21 mouse cellular contexts compared by ENCODE assay signal in genomic region chr5:118586560-118586959, GRCm38 (mm10). TPM values are rescaled to one million over a fixed set of nuclear protein-coding genes. Genes with fewer than 3 reads are reported as not detected.
DNase-seq lines count a peak whose midpoint lies in the region.
"Had no signal": no experiment of that assay in that cellular context is flagged by ENCODE, and none has a peak within 500 bp of the region (broad histone marks: within the 10 kb centered on the region; RNA-seq: fewer than 3 reads in every experiment).

No protein-coding gene starts in this region.

- intact Hi-C loops in heart, postnatal 25 days (cut with DNase I), result no loop called here

- H3K9me3 ChIP-seq in heart, embryonic 10.5 days, result no peaks in the 10 kb centered on the region
- H3K9me3 ChIP-seq: embryonic facial prominence, embryonic 15.5 days; forebrain, embryonic 10.5 days; heart, embryonic 13.5 days had no signal

- H3K4me1 ChIP-seq in heart, embryonic 10.5 days, result peaks cover 63% of the 10 kb centered on the region

- no peaks in the 10 kb centered on the region for H3K36me3 ChIP-seq in heart, embryonic 10.5 days
- H3K36me3 ChIP-seq: embryonic facial prominence, embryonic 15.5 days; forebrain, embryonic 10.5 days; heart, embryonic 13.5 days had no signal

- H3K27me3 ChIP-seq in heart, embryonic 10.5 days (ENCODE audit: insufficient read depth, poor library complexity, severe bottlenecking), result no peaks in the 10 kb centered on the region
- H3K27me3 ChIP-seq: CH12.LX; embryonic facial prominence, embryonic 15.5 days; heart, embryonic 13.5 days; Patski had no signal

- DNase-seq in heart, embryonic 10.5 days (ENCODE audit: low spot score), result no peak
- no peak for DNase-seq in heart, postnatal 25 days (ENCODE audit: low spot score)
- peak; percentile 31 for DNase-seq in kidney, adult 9 months
- no peak for DNase-seq in kidney, postnatal 10 days
- peak; percentile 63 for DNase-seq in ZHBTc4 (ENCODE audit: low read depth, low spot score)
- peak; percentile 69 for DNase-seq in yolk sac, embryonic 10.5 days (ENCODE audit: low spot score)
- DNase-seq: adrenal gland, adult 2 months; adrenal gland, postnatal 25 days; cerebellum, adult 18-20 months; cerebellum, adult 9-11 months; cerebellum, postnatal 36 days; gastrocnemius, adult 2 months; gastrocnemius, postnatal 25 days; heart, postnatal 4 days had no signal

- H3K4me3 ChIP-seq in heart, embryonic 10.5 days, result no peak overlapping the region
- H3K4me3 ChIP-seq: embryonic facial prominence, embryonic 15.5 days; erythroblast, embryonic 14.5 days; forebrain, embryonic 10.5 days; gastrocnemius, adult 2 months; heart, embryonic 13.5 days had no signal

- 30% methylated on average over 6 of the region's 6 CpGs for WGBS in heart, embryonic 10.5 days

- 0 out of 2 replicates have a peak overlapping the region, but pooled peaks have one; percentile 45 for H3K27ac ChIP-seq in heart, embryonic 10.5 days
- H3K27ac ChIP-seq: embryonic facial prominence, embryonic 15.5 days; forebrain, embryonic 10.5 days; gastrocnemius, adult 2 months; heart, embryonic 13.5 days; hindbrain, embryonic 14.5 days had no signal

RNA-seq across cellular contexts. Expression of gene Med13l, which starts 26.1 kb away (rescaled TPM):
- 9.0 and 10.0 TPM in 2 replicates for polyA plus RNA-seq in heart, embryonic 10.5 days (2016; fragmentation: Nextera tagmentation; extraction: Ambion mirVana)
- total RNA-seq in heart, postnatal 25 days (2021), result 10 to 100 TPM; 29.9 to 30.8 TPM

Comparison
In these comparisons a context has a peak if more than half of its experiments do, and no peak if none do; other contexts are left out.
1. DNase-seq: peak in kidney, adult 9 months (single experiment), ZHBTc4 (single experiment) and yolk sac, embryonic 10.5 days (single experiment); none in heart, embryonic 10.5 days (single experiment), heart, postnatal 25 days (single experiment) and kidney, postnatal 10 days (single experiment).